Mouse (Mus musculus) limb, embryonic 14.5 days (tissue): ENCODE measurements around the gene Tekt2. TPM values are rescaled to one million over a fixed set of nuclear protein-coding genes. Genes with fewer than 3 reads are reported as not detected.

Experiments used
- ATAC-seq: fragments of 200-750 bp; cut with Nextera tagmentation; 2 replicates; pipeline ENCODE4 v1.8.0; 2017; ENCODE audit warnings: low read depth, moderate number of reproducible peaks, moderate TSS enrichment; ENCODE audit not compliant: low FRiP score
- DNase-seq: peaks from one replicate; pipeline ENCODE4 v3.0.0-alpha.2; 2015; ENCODE audit warnings: low spot score
- H3K27ac ChIP-seq: fragments of 300-500 bp; sonication (generic); replicated peaks from 2 replicates; pipeline ENCODE4 v1.5.1; 2014; ENCODE audit warnings: low read depth, mild to moderate bottlenecking, low read length, moderate library complexity, mixed read lengths
- H3K27me3 ChIP-seq: fragments of 300-500 bp; sonication (generic); 2 replicates; pipeline ENCODE4 v1.6.1; 2014; ENCODE audit warnings: low read length, mixed read lengths; ENCODE audit not compliant: control insufficient read depth, insufficient read depth
- H3K36me3 ChIP-seq: fragments of 300-500 bp; sonication (generic); 2 replicates; pipeline ENCODE4 v1.6.1; 2014; ENCODE audit warnings: mild to moderate bottlenecking, low read length, moderate library complexity, mixed read lengths; ENCODE audit not compliant: control insufficient read depth, insufficient read depth
- H3K4me1 ChIP-seq: fragments of 300-500 bp; sonication (generic); 2 replicates; pipeline ENCODE4 v1.6.1; 2014; ENCODE audit warnings: antibody characterized with exemption, low read length, mixed read lengths; ENCODE audit not compliant: control insufficient read depth, insufficient read depth
- H3K4me2 ChIP-seq: fragments of 300-500 bp; sonication (generic); replicated peaks from 2 replicates; pipeline ENCODE4 v1.6.1; 2014; ENCODE audit warnings: low read depth, mild to moderate bottlenecking, low read length, moderate library complexity; ENCODE audit not compliant: severe bottlenecking
- H3K4me3 ChIP-seq: fragments of 300-500 bp; sonication (generic); replicated peaks from 2 replicates; pipeline ENCODE4 v1.5.1; 2014; ENCODE audit warnings: low read length
- H3K9ac ChIP-seq: fragments of 300-500 bp; sonication (generic); 2 replicates; pipeline ENCODE4 v1.6.1; 2014; ENCODE audit warnings: mild to moderate bottlenecking, low read depth, low read length, moderate library complexity; ENCODE audit not compliant: severe bottlenecking
- H3K9me3 ChIP-seq: fragments of 300-500 bp; sonication (generic); 2 replicates; pipeline ENCODE4 v1.6.1; 2016; ENCODE audit warnings: low read length; ENCODE audit not compliant: control insufficient read depth
- POLR2A ChIP-seq: fragments of 200-500 bp; IDR thresholded peaks from 2 replicates; pipeline ENCODE4 v1.8.0; 2012; ENCODE audit warnings: inconsistent platforms, mild to moderate bottlenecking, moderate library complexity, borderline replicate concordance; ENCODE audit not compliant: insufficient read depth, insufficient read length; ENCODE audit errors: extremely low read depth
- WGBS: fragments of 180-500 bp; shearing (Covaris S2); extraction: QIAGEN DNeasy Blood & Tissue Kit; methylation state at CpG from one replicate; pipeline ENCODE4 v1.1.7; 2014; 5-methylcytosine and 5-hydroxymethylcytosine counted together
- polyA plus RNA-seq, 2 experiments: library from polyadenylated mRNA; depleted of rRNA in 1 of 2; stranded (reverse) in 1 of 2; unstranded in 1 of 2; fragments of >200 nt; fragmentation: Nextera tagmentation in 1 of 2; extraction: Ambion mirVana in 1 of 2; gene quantifications; 2 replicates each; pipeline versions ENCODE4 v1.2.1 to v1.2.3; 2012 to 2014

Gene Tekt2
- polyA plus RNA-seq, 2 experiments, result 14.4 to 48.9 TPM

DNA sequence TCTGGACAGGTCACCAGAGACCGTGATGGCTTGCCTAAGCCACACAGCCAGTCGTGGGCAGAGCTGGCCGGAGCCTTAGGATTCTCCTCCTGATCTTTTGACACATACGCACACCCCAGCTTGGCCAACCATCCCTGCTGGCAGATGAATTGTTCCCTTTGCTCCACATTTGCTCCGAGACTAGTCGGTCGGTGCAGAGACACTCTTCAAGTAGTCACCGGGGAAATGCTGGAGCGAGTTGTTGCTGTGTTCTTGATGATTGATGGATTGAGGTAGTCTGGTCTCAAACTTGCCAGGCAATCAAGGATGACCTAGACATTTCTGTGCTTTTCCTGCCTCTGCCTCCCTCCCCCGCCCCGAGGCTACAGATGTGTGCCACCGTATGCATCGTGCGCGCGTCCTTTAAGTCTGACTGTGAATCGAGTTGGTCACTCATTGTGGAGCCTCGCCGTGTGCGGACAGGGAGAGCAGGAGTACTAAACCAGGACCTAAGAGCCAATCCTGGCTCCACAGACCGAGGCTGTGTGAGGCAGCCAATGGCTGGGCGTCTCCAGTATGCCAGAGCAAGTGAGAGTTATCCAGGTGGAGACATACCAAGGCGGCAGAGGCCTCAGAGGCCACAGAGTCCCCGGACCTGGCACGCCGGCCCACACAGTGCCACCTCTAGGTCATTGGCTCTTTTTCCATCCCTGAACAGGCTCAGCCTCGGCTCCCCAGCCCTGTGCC, 23.7 kb downstream of the Tekt2 start:
- H3K9me3 ChIP-seq, result no peaks in the 10 kb centered on the region
- ATAC-seq (no peak), DNase-seq (no peak)
- peak overlapping the region; percentile 79 for H3K4me2 ChIP-seq
- H3K36me3 ChIP-seq, result 0 out of 2 replicates have a peak, but pooled peaks cover 3% of the 10 kb centered on the region
- H3K4me1 ChIP-seq, result peaks cover 33% of the 10 kb centered on the region
- peak overlapping the region; percentile 80 for H3K27ac ChIP-seq
- peak overlapping the region; percentile 52 for H3K9ac ChIP-seq
- 6% methylated on average over 27 of the region's 27 CpGs for WGBS
- H3K27me3 ChIP-seq, result no peaks in the 10 kb centered on the region; the same call in 1 of the 2 replicates
- TF ChIP-seq POLR2A, result no peak
- H3K4me3 ChIP-seq, result peak overlapping the region; percentile 37

DNA sequence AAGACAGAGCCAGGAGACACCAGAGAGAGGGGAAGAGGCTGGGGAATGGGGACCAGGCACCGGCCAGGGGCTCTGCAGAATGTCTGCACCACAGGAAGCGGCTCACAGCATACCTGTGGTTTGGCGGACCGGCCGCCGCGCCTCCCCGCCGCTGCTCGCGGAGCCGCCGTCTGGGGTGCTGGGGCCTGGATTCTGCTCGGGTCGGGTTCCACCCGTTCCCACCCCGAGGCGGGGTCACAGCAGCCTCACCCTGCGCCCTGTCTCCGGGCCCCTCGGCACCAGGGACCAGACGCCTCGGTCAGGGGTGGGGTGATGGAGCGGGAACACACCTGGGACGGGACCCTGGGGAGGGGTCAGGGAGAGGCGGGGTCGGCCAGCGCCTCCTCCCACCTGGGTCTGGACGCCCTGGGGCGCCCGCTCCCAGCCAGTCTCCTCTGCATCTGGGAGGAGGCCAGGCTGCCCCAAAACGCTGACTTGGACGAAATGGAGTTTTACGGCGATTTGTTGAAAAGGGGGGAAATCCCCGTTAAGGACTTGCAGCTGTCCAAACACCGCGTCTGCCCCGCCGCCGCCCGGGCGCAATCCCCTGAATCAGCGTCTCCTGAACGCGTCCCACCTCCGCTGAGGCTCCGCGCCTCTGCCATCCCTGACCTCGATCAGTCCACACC, 24.4 kb downstream of the Tekt2 start:
- no peaks in the 10 kb centered on the region; the same call in 1 of the 2 replicates for H3K27me3 ChIP-seq
- DNase-seq, result peak; percentile 59
- no peak for TF ChIP-seq POLR2A
- H3K27ac ChIP-seq, result peak overlapping the region; percentile 80
- peak; percentile 71 for ATAC-seq
- peaks cover 40% of the 10 kb centered on the region for H3K4me1 ChIP-seq
- no peaks in the 10 kb centered on the region for H3K9me3 ChIP-seq
- H3K9ac ChIP-seq, result peak overlapping the region; percentile 52
- under 1% methylated on average over 33 of the region's 50 CpGs for WGBS
- peak overlapping the region; percentile 79 for H3K4me2 ChIP-seq
- peak overlapping the region; percentile 37 for H3K4me3 ChIP-seq
- 0 out of 2 replicates have a peak, but pooled peaks cover 3% of the 10 kb centered on the region for H3K36me3 ChIP-seq

DNA sequence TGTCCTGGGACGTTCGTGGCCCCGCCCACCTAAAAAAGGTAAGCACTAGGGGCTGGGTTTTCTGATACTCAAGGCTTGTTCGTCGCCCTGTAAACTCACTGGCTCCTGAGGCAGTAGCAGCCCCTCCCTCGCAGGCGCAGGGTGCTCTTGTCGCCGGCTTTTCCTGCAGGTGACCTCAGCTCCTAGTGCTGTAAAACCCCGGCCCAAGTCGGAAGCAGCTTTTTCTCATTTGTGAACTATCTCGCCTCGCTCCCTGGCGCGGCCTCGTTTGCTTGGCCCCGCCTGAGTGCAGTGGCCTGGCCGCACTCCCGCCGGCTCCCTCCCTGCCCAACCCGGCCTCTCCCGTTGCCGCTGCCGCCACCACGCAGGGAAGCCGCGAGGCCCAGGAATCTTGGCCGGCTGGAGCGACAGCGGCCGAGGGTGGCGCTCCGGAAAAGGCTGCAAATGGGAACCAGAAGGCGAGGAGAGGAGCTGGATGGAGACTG, 28.8 kb downstream of the Tekt2 start:
- no peaks in the 10 kb centered on the region; the same call in 1 of the 2 replicates for H3K27me3 ChIP-seq
- WGBS, result under 1% methylated on average over 34 of the region's 34 CpGs
- ATAC-seq (0 out of 2 replicates have a peak, but pooled peaks have one; percentile 20), DNase-seq (peak; percentile 48)
- H3K4me3 ChIP-seq, result peak overlapping the region; percentile 31
- peak overlapping the region; percentile 62 for H3K27ac ChIP-seq
- H3K4me2 ChIP-seq, result peak overlapping the region; percentile 62
- H3K9ac ChIP-seq, result peak overlapping the region; percentile 55
- H3K9me3 ChIP-seq, result no peaks in the 10 kb centered on the region
- no peak for TF ChIP-seq POLR2A
- peaks cover 36% of the 10 kb centered on the region for H3K4me1 ChIP-seq
- peaks cover 3% of the 10 kb centered on the region; the same call in 1 of the 2 replicates for H3K36me3 ChIP-seq

DNA sequence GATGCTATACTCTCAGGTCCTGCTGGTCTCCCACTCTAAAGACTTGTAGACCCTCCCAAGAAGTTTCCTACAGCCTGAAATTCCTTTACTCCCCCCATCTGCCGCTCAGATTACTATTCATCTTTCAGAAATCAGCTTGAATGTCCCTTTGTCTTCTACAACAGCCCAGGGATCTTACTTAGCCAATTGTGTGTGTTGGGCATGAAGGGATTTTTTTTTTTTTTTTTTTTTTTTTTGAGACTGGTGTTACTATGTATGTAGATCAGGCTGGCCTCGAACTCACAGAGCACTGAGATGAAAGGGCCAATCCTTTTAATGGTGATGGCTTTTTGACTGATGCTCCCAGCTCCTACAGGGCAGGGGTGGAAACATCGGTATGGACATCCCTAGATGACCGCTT, 29.6 kb downstream of the Tekt2 start:
- WGBS, result 45% methylated on average over 4 of the region's 4 CpGs
- H3K27me3 ChIP-seq, result no peaks in the 10 kb centered on the region
- no peak for TF ChIP-seq POLR2A
- DNase-seq, result no peak
- no peak overlapping the region for H3K9ac ChIP-seq
- H3K9me3 ChIP-seq, result no peaks in the 10 kb centered on the region
- H3K4me2 ChIP-seq, result peak overlapping the region; percentile 62
- H3K4me1 ChIP-seq, result peaks cover 35% of the 10 kb centered on the region
- no peak overlapping the region for H3K4me3 ChIP-seq
- ATAC-seq, result no peak
- peaks cover 3% of the 10 kb centered on the region; the same call in 1 of the 2 replicates for H3K36me3 ChIP-seq
- H3K27ac ChIP-seq, result 0 out of 2 replicates have a peak overlapping the region, but pooled peaks have one; percentile 62

DNA sequence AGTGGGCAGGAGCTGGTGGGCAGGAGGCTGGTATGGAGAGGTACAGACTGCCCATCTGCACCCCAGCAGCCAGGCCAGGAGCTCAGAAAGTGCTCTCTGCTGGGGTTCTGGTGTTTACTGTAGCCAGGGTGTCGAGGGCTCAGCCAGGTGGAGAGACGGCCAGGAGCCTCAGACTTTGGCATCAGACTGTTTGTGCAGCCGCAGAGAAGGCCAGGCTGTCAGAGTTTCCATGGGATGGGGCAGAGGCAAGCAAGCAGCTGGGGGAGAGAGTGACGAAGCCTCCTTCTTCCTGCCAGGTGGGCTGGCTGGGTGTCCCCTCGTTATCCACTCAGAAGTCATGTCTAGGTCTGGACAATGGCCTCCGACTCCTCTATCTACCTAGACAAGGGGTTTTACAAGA, 30.3 kb downstream of the Tekt2 start:
- Histone ChIP-seq H3K36me3 (peaks cover 3% of the 10 kb centered on the region; the same call in 1 of the 2 replicates), H3K9me3 (no peaks in the 10 kb centered on the region), H3K27me3 (no peaks in the 10 kb centered on the region), H3K4me1 (peaks cover 35% of the 10 kb centered on the region), H3K9ac (no peak overlapping the region), H3K27ac (no peak overlapping the region; the same call in 1 of the 2 replicates), H3K4me3 (no peak overlapping the region), H3K4me2 (no peak overlapping the region)
- ATAC-seq (no peak), DNase-seq (no peak)
- WGBS, result 65% methylated on average over 6 of the region's 6 CpGs
- no peak for TF ChIP-seq POLR2A
